Mouse (Mus musculus) spleen, adult 2 months (tissue): ENCODE data around the gene Dnmt3a. TPM values are rescaled to one million over a fixed set of nuclear protein-coding genes. Genes with fewer than 3 reads are reported as not detected.

Experiments used
- DNase-seq, 2 experiments: peaks; one replicate each; pipeline versions ENCODE4 v3.0.0 to v3.0.0-alpha.2; 2012 to 2021; ENCODE audit warnings: low spot score in 2 of 2, low read depth in 1 of 2
- H3K27ac ChIP-seq: fragments of 200-500 bp; 2 replicates; pipeline ENCODE4 v1.5.1; 2012; ENCODE audit warnings: low read length, inconsistent platforms; ENCODE audit not compliant: insufficient read depth
- H3K27me3 ChIP-seq: fragments of 200-500 bp; 2 replicates; pipeline ENCODE4 v1.6.1; 2012; ENCODE audit warnings: mild to moderate bottlenecking, moderate library complexity, low read length, inconsistent platforms; ENCODE audit not compliant: control insufficient read depth, insufficient read depth
- H3K36me3 ChIP-seq: fragments of 200-500 bp; 2 replicates; pipeline ENCODE4 v1.6.1; 2012; ENCODE audit warnings: mild to moderate bottlenecking, low read length, inconsistent platforms; ENCODE audit not compliant: control insufficient read depth, insufficient read depth
- H3K4me1 ChIP-seq: fragments of 200-500 bp; 2 replicates; pipeline ENCODE4 v1.6.1; 2011; ENCODE audit warnings: inconsistent platforms; ENCODE audit not compliant: control insufficient read depth, insufficient read depth, insufficient read length
- H3K4me3 ChIP-seq: fragments of 200-500 bp; 2 replicates; pipeline ENCODE4 v1.5.1; 2011; ENCODE audit warnings: mild to moderate bottlenecking, inconsistent platforms; ENCODE audit not compliant: insufficient read depth, insufficient read length; ENCODE audit errors: extremely low read depth
- CTCF ChIP-seq: fragments of 200-500 bp; IDR thresholded peaks from 2 replicates; pipeline ENCODE4 v1.5.1; 2011; ENCODE audit warnings: mild to moderate bottlenecking, inconsistent platforms; ENCODE audit not compliant: insufficient read depth, insufficient read length, insufficient replicate concordance; ENCODE audit errors: extremely low read depth
- POLR2A ChIP-seq: fragments of 200-500 bp; IDR thresholded peaks from 2 replicates; pipeline ENCODE4 v1.6.1; 2011; ENCODE audit warnings: low read depth, low read length, inconsistent platforms
- WGBS: fragments of 180-500 bp; shearing (Covaris S2); methylation state at CpG from one replicate; pipeline ENCODE4 v1.1.7; 2018; 5-methylcytosine and 5-hydroxymethylcytosine counted together
- polyA plus RNA-seq: library from polyadenylated mRNA; depleted of rRNA; stranded (reverse); fragments of >200 nt; gene quantifications from 2 replicates; pipeline ENCODE4 v1.2.3, GENCODE M21; 2012

Dnmt3a gene
- polyA plus RNA-seq, 1 experiment = 19.3 TPM

GRCm38 (mm10) chr12:3844335-3844734, 38.5 kb downstream of the Dnmt3a start:
- 70% methylated on average over 5 of the region's 5 CpGs for WGBS
- DNase-seq = no peak
- TF ChIP-seq POLR2A = no peak
- no peak for TF ChIP-seq CTCF
- Histone ChIP-seq H3K27me3 (no peaks in the 10 kb centered on the region), H3K4me1 (no peaks in the 10 kb centered on the region; the same call in 1 of the 2 replicates), H3K36me3 (peaks cover 3% of the 10 kb centered on the region), H3K4me3 (no peak overlapping the region), H3K27ac (no peak overlapping the region)

DNA sequence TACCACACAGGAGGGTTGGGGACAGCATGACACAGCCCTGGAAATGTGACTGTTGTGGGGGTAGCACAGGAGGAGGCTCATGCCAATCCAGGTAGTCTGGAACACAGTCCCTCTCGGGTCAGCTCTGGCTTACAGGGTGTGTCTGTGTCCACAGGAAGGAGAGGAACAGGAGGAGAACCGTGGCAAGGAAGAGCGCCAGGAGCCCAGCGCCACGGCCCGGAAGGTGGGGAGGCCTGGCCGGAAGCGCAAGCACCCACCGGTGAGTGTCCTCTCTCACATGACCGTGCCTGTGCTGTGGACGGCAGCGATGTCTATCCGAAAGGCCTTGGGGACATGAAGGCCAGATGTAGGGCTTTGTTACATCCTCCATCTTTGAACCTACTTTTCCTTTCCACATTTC, 43.7 kb downstream of the Dnmt3a start:
- no peaks in the 10 kb centered on the region; the same call in 1 of the 2 replicates for H3K4me1 ChIP-seq
- DNase-seq = no peak
- H3K27me3 ChIP-seq = no peaks in the 10 kb centered on the region
- H3K27ac ChIP-seq = no peak overlapping the region
- H3K4me3 ChIP-seq = no peak overlapping the region
- 88% methylated on average over 13 of the region's 13 CpGs for WGBS
- peaks cover 6% of the 10 kb centered on the region for H3K36me3 ChIP-seq
- TF ChIP-seq POLR2A (no peak), CTCF (no peak)

GRCm38 (mm10) chr12:3850165-3850564, 44.4 kb downstream of the Dnmt3a start:
- no peaks in the 10 kb centered on the region for H3K27me3 ChIP-seq
- no peak for DNase-seq
- no peak overlapping the region for H3K27ac ChIP-seq
- TF ChIP-seq CTCF (no peak), POLR2A (no peak)
- H3K4me3 ChIP-seq = no peak overlapping the region
- peaks cover 6% of the 10 kb centered on the region for H3K36me3 ChIP-seq
- 90% methylated on average over 5 of the region's 5 CpGs for WGBS
- no peaks in the 10 kb centered on the region; the same call in 1 of the 2 replicates for H3K4me1 ChIP-seq

- no peak for TF ChIP-seq POLR2A
- TF ChIP-seq CTCF = no peak
- Histone ChIP-seq H3K36me3 (peaks cover 6% of the 10 kb centered on the region), H3K4me1 (peaks cover 2% of the 10 kb centered on the region; the same call in 1 of the 2 replicates), H3K27me3 (no peaks in the 10 kb centered on the region), H3K4me3 (no peak overlapping the region), H3K27ac (no peak overlapping the region)
- 80% methylated on average over 6 of the region's 6 CpGs for WGBS
- DNase-seq = no peak
Observed at GRCm38 (mm10) chr12:3850731-3851130, 44.9 kb downstream of the Dnmt3a start.

- Histone ChIP-seq H3K27ac (no peak overlapping the region), H3K27me3 (no peaks in the 10 kb centered on the region), H3K4me1 (peaks cover 7% of the 10 kb centered on the region; the same call in 1 of the 2 replicates), H3K4me3 (no peak overlapping the region), H3K36me3 (peaks cover 6% of the 10 kb centered on the region)
- no peak for DNase-seq
- 83% methylated on average over 4 of the region's 4 CpGs for WGBS
- TF ChIP-seq CTCF (no peak), POLR2A (no peak)
Observed at GRCm38 (mm10) chr12:3851179-3851578, 45.4 kb downstream of the Dnmt3a start.

DNA sequence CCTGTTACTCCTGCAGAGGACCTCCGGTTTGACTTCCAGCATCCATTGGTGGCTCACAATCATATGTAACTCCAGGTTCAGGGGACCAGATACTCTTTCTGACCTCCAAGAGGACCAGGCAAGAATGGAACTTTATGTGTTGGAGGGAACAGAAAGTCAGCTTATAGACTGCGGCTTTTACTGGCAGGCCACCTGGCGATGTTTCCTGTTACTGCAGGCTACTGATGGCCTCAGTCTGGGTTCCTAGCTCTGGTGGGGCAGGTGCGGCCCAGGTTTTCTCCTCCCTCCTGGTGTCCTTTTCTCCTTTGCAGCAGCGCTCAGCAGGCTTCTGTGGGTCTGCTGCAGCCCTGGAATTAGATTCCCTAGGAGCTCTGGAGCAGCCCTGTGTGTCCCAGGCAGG, 46.7 kb downstream of the Dnmt3a start:
- no peaks in the 10 kb centered on the region for H3K27me3 ChIP-seq
- 27% methylated on average over 5 of the region's 5 CpGs for WGBS
- no peak overlapping the region for H3K4me3 ChIP-seq
- H3K4me1 ChIP-seq = peaks cover 16% of the 10 kb centered on the region; the same call in 1 of the 2 replicates
- H3K27ac ChIP-seq = no peak overlapping the region
- peaks cover 6% of the 10 kb centered on the region for H3K36me3 ChIP-seq
- TF ChIP-seq CTCF (peak; percentile 41; the same call in 1 of the 2 replicates), POLR2A (no peak)
- DNase-seq = peak in 1 of 2 experiments; percentile 65

DNA sequence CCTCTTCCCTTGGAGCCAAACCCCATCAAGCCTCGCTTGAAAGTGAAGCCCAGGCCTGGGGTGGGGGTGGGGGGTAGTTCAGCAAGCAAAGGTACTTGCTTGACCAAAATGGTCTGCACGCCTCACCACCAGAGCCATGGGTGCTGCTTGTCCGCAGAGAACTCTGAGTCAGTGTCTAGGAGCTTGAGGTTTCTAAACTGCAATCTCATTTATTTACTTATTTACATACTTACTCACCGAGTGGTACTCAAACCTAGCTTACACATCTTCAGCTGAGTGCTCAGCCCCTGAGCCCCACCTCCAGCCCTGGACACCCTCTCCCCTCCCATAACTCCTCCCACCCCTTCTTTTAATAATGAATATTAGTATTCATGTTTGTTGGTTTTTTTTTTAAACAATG, 48.6 kb downstream of the Dnmt3a start:
- DNase-seq = no peak
- no peak for TF ChIP-seq CTCF
- H3K4me1 ChIP-seq = peaks cover 16% of the 10 kb centered on the region; the same call in 1 of the 2 replicates
- H3K4me3 ChIP-seq = no peak overlapping the region
- H3K36me3 ChIP-seq = peaks cover 3% of the 10 kb centered on the region
- H3K27ac ChIP-seq = no peak overlapping the region
- no peaks in the 10 kb centered on the region for H3K27me3 ChIP-seq
- 73% methylated on average over 4 of the region's 4 CpGs for WGBS
